Mouse (Mus musculus): Measurements from ENCODE around the gene Hells. TPM values are rescaled to one million over a fixed set of nuclear protein-coding genes. Genes with fewer than 3 reads are reported as not detected.

Hells gene
- 57.5 and 61.0 TPM in 2 replicates for polyA plus RNA-seq (2016; fragmentation: Nextera tagmentation; extraction: Ambion mirVana)

GRCm38 (mm10) chr19:38930788-38931565 lies at the start of gene Hells:
TSS of gene Hells (plus strand) at chr19:38930915.
- WGBS: under 1% methylated on average over 74 of the region's 76 CpGs

DNA sequence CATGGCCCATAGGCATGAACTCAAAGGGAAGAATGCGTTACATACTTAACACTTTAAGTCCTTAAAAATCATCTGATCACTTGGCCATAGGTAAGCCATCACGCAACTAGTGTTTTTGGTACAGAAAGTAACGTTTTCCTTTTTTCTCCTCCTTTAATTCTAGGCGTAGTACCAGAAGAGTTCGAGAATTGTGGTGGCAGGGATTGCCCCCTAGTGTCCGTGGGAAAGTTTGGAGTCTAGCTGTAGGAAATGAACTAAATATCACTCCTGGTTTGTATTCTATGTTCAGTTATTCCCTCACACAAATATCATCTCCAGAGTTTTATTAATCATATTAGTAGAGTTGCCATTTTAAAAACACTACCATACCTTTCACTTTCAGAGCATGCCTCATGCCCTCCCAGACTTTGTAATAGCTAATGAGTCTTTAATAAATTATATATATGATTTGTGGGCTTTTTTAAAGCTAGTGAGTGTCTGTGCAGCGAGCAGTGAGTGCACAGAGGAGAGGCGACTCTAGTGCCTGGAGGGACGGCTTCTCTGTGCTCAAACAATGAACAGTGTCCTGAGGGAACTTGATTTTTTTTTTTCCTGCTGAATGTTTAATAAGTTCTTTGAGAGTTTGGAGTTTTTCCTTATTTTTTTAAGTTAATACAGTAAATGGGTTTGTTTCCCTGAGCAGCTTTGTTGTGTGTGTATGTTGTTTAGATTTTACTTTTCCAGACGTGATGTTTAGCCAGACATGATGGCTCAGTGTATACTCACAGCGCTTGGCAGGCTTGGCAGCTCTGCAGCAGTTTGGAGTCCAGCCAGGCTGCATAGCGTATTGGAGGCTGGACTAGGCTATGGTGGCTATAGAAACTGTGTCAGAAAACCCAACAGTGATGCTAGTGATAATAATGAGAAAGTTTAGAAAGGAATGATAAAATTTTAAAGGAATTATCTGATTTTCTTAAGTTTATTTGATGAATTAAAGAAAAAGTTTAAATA lies 29.3 kb upstream of the Hells start:
- H3K27me3 ChIP-seq: no peaks in the 10 kb centered on the region
- H3K27ac ChIP-seq (replicated peaks): no peak overlapping the region
- no peak overlapping the region for H3K4me2 ChIP-seq (replicated peaks)
- H3K4me3 ChIP-seq: no peak overlapping the region
- ATAC-seq (ENCODE audit: low FRiP score, low read depth): no peak
- H3K36me3 ChIP-seq: 0 out of 2 replicates have a peak, but pooled peaks cover 4% of the 10 kb centered on the region
- no peaks in the 10 kb centered on the region for H3K9me3 ChIP-seq
- no peaks in the 10 kb centered on the region for H3K4me1 ChIP-seq
- WGBS: 81% methylated on average over 12 of the region's 12 CpGs
- H3K9ac ChIP-seq (replicated peaks): no peak overlapping the region

More at GRCm38 (mm10) chr19:38930788-38931565, at the start of gene Hells:
- Histone ChIP-seq H3K4me2 (replicated peaks) (peak within 1 kb of the TSS; percentile 86), H3K9ac (replicated peaks) (peak within 1 kb of the TSS; percentile 86), H3K36me3 (0 out of 2 replicates have a peak, but pooled peaks cover under 1% of the 10 kb centered on the region), H3K4me1 (peaks cover 12% of the 10 kb centered on the region), H3K4me3 (peak within 1 kb of the TSS; percentile 80), H3K27me3 (no peaks in the 10 kb centered on the region), H3K27ac (replicated peaks) (peak within 1 kb of the TSS; percentile 67), H3K9me3 (no peaks in the 10 kb centered on the region)
- peak; percentile 94 for ATAC-seq (ENCODE audit: low FRiP score, low read depth)

DNA sequence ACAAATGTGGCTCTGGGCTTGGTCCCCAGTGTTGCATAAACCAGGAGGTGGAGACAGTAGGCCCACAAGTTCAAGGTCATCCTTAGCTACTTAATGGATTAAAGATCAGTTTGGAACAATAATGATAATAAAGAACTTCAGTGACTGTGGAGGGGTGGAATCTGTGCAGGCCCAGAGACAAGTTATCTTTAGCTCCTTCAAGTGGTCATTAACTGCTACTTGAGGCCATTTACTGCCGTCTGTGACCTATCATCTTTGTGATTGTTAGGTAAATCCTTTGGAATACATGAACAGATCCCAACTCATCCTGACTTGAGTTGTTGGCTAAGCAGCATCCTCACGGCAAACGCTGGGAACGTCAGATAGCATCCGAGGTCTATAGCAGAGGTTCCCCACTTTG lies 28.2 kb upstream of the Hells start:
- Histone ChIP-seq H3K27me3 (no peaks in the 10 kb centered on the region), H3K4me1 (no peaks in the 10 kb centered on the region), H3K36me3 (0 out of 2 replicates have a peak, but pooled peaks cover 4% of the 10 kb centered on the region), H3K4me2 (replicated peaks) (no peak overlapping the region), H3K9me3 (no peaks in the 10 kb centered on the region), H3K9ac (replicated peaks) (no peak overlapping the region), H3K4me3 (no peak overlapping the region), H3K27ac (replicated peaks) (no peak overlapping the region)
- WGBS: 89% methylated on average over 5 of the region's 5 CpGs
- ATAC-seq (ENCODE audit: low FRiP score, low read depth): no peak

GRCm38 (mm10) chr19:38913786-38914185 lies 16.9 kb upstream of the Hells start:
- ATAC-seq (ENCODE audit: low FRiP score, low read depth): no peak
- Histone ChIP-seq H3K9ac (replicated peaks) (no peak overlapping the region), H3K9me3 (no peaks in the 10 kb centered on the region), H3K4me1 (no peaks in the 10 kb centered on the region), H3K4me3 (no peak overlapping the region), H3K27me3 (no peaks in the 10 kb centered on the region), H3K27ac (replicated peaks) (no peak overlapping the region), H3K36me3 (peaks cover 11% of the 10 kb centered on the region), H3K4me2 (replicated peaks) (no peak overlapping the region)
- WGBS: 94% methylated on average over 9 of the region's 9 CpGs

DNA sequence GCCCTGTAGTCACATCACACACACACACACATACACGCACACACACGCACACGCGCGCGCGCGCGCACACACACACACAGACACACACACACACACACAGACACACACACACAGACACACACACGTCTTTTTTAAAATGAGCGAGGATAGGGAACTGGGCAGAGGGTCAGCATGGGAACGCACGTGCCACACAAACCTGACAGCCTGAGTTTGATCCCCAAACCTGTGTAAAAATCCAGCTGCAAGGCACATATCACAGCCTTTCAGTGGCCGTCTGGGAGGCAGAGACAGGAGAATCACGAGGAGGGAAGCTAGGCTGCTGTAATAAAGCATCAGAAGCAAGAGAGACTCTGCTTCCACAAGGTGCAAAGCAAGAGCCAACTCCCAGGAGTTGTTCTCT lies 15.8 kb upstream of the Hells start:
- H3K9ac ChIP-seq (replicated peaks): no peak overlapping the region
- H3K9me3 ChIP-seq: no peaks in the 10 kb centered on the region
- H3K4me1 ChIP-seq: no peaks in the 10 kb centered on the region
- no peak overlapping the region for H3K27ac ChIP-seq (replicated peaks)
- H3K4me3 ChIP-seq: no peak overlapping the region
- no peak for ATAC-seq (ENCODE audit: low FRiP score, low read depth)
- 89% methylated on average over 15 of the region's 15 CpGs for WGBS
- H3K36me3 ChIP-seq: peaks cover 11% of the 10 kb centered on the region
- H3K4me2 ChIP-seq (replicated peaks): no peak overlapping the region
- H3K27me3 ChIP-seq: no peaks in the 10 kb centered on the region

DNA sequence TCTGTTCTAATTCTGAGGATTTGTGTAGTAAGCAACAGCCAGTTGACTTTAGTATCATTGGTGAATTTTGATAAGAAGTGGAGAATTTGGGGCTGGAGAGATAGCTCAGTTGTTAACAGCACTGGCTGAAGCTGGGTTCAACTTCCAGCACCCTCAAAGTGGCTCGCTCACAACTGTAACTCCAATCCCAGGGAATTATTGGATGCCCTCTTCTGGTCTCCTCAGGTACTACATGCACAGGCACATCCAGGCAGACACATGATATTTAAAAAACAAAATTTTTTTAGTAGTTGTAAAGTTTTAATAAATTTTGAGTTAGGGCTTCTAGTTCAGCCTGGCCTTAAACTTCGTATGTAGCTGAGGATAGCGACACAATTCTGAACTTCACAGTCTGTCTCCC lies 15.0 kb upstream of the Hells start:
- no peak for ATAC-seq (ENCODE audit: low FRiP score, low read depth)
- Histone ChIP-seq H3K36me3 (peaks cover 12% of the 10 kb centered on the region), H3K27me3 (no peaks in the 10 kb centered on the region), H3K9me3 (no peaks in the 10 kb centered on the region), H3K4me1 (no peaks in the 10 kb centered on the region), H3K4me2 (replicated peaks) (no peak overlapping the region), H3K9ac (replicated peaks) (no peak overlapping the region), H3K4me3 (no peak overlapping the region), H3K27ac (replicated peaks) (no peak overlapping the region)
- 51% methylated on average over 3 of the region's 3 CpGs for WGBS

DNA sequence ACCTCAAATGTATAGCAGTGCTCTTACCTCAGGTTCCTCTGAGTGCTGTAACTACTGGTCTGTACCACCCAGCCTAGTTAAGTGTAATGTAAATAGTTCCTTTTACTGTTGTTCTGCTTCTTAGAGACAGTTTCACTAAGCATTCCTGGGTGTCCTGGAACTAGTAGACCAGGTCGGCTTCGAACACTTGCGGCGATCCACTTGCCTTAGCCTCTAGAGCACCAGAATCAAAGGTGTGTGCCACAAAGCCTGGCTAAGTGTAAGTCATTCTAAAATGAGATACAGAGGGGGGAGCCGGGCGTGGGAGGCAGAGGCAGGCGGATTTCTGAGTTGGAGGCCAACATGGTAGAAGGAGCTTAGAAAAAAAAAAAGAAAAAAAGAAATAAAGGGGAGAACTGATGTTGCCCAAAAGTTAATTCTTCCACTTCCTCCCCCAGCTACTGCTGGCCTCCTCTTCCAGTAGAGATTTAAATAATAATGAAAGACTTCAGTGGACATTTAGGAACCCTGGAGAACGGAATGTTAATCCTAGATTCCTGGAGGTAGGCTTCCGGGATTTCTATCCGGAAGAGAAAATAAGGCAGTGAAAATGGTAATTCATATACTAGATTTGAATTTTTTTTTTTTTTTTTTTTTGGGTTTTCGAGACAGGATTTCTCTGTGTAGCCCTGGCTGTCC lies 2.1 kb upstream of the Hells start:
- Histone ChIP-seq H3K27ac (replicated peaks) (no peak overlapping the region), H3K9me3 (no peaks in the 10 kb centered on the region), H3K27me3 (no peaks in the 10 kb centered on the region), H3K4me3 (no peak overlapping the region), H3K9ac (replicated peaks) (no peak overlapping the region), H3K4me2 (replicated peaks) (no peak overlapping the region), H3K36me3 (no peaks in the 10 kb centered on the region), H3K4me1 (peaks cover 12% of the 10 kb centered on the region)
- no peak for ATAC-seq (ENCODE audit: low FRiP score, low read depth)
- WGBS: 81% methylated on average over 11 of the region's 11 CpGs

DNA sequence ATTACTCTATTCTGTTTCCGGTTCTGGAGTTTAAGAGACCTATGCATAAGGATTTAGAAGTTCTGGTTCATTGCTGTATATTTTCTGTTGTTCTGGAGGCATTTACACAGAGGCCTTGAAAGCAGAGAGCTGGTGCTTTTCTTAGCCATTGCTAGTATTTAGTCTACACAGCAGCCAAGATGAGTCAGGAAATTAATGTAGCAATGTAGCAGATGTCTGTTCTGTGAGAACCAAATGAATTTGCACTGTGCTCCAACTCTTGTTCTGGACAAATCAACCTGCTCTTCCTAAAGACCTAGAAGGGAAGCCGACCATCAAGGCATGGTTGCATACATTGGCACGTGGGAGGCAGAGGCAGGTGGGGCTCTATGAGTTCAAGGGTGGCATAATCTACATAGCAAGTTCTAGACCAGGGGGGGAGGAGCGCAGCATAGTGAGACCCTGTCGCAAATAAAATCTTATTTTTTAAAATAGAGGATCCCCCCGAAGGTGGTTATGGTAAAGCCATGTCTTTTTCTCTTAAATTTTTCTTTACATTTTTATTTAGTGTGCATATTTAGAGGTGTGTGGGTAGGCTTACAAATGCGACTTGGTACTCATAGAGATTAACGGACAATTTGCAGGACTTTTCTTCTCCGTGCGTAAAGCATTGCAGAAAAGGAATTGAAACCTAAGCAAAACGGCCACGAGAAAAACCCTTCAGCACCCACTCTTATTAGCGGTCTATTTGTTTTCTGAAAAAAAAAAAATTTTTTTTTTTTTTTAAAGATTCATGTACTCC lies 1.1 kb upstream of the Hells start:
- H3K36me3 ChIP-seq: no peaks in the 10 kb centered on the region
- no peaks in the 10 kb centered on the region for H3K9me3 ChIP-seq
- no peak overlapping the region for H3K9ac ChIP-seq (replicated peaks)
- no peak for ATAC-seq (ENCODE audit: low FRiP score, low read depth)
- H3K4me2 ChIP-seq (replicated peaks): peak overlapping the region; percentile 86
- WGBS: 78% methylated on average over 13 of the region's 13 CpGs
- no peaks in the 10 kb centered on the region for H3K27me3 ChIP-seq
- H3K4me1 ChIP-seq: peaks cover 12% of the 10 kb centered on the region
- H3K4me3 ChIP-seq: peak overlapping the region; percentile 80
- H3K27ac ChIP-seq (replicated peaks): no peak overlapping the region

GRCm38 (mm10) chr19:38930252-38930787 lies 395 bp upstream of the Hells start:
- Histone ChIP-seq H3K36me3 (no peaks in the 10 kb centered on the region), H3K27ac (replicated peaks) (peak overlapping the region; percentile 67; the same call in 1 of the 2 replicates), H3K4me3 (peak overlapping the region; percentile 80), H3K27me3 (no peaks in the 10 kb centered on the region), H3K9ac (replicated peaks) (peak overlapping the region; percentile 86), H3K4me2 (replicated peaks) (peak overlapping the region; percentile 86), H3K4me1 (peaks cover 12% of the 10 kb centered on the region), H3K9me3 (no peaks in the 10 kb centered on the region)
- 2% methylated on average over 23 of the region's 23 CpGs for WGBS
- peak; percentile 21; the same call in 1 of the 2 replicates for ATAC-seq (ENCODE audit: low FRiP score, low read depth)

DNA sequence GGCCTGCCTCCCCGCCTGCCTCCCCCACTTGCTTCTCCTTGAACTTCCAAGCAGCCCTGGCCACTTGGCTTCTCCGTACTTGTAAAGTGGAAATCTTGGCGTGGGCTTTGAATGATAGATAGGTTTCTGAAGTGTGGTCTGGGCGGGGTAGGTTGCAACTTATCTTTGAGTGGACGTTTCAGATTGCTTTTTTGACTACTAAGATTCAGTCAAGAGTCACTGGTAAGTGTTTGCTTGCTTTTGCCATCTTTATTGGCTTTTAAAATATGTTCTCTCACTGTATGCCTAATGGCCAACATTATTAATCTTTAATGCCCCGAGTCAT lies 813 bp downstream of the Hells start:
- Histone ChIP-seq H3K27ac (replicated peaks) (no peak overlapping the region; the same call in 1 of the 2 replicates), H3K36me3 (0 out of 2 replicates have a peak, but pooled peaks cover 3% of the 10 kb centered on the region)
- WGBS: 2% methylated on average over 6 of the region's 6 CpGs

More for the DNA sequence above, 813 bp downstream of the Hells start:
- H3K9ac ChIP-seq (replicated peaks): peak overlapping the region; percentile 86
- H3K4me1 ChIP-seq: peaks cover 12% of the 10 kb centered on the region
- H3K27me3 ChIP-seq: no peaks in the 10 kb centered on the region
- H3K4me2 ChIP-seq (replicated peaks): peak overlapping the region; percentile 86
- H3K9me3 ChIP-seq: no peaks in the 10 kb centered on the region
- H3K4me3 ChIP-seq: peak overlapping the region; percentile 80
- ATAC-seq (ENCODE audit: low FRiP score, low read depth): no peak
